In genomic region chr10:28118783-28119365, GRCm38 (mm10) we compare ENCODE assay signal across 15 mouse cellular contexts. TPM values are rescaled to one million over a fixed set of nuclear protein-coding genes. Genes with fewer than 3 reads are reported as not detected.
"Had no signal": no experiment of that assay in that cellular context is flagged by ENCODE, and none has a peak within 500 bp of the region (broad histone marks: within the 10 kb centered on the region; RNA-seq: fewer than 3 reads in every experiment).

No protein-coding gene starts in this region.

- ATAC-seq: hindbrain, embryonic 16.5 days had no signal

- H3K9me3 ChIP-seq: hindbrain, embryonic 12.5 days; limb, embryonic 15.5 days; neural tube, embryonic 12.5 days had no signal

- H3K27me3 ChIP-seq: hindbrain, embryonic 12.5 days; limb, embryonic 15.5 days; neural tube, embryonic 12.5 days had no signal

- H3K4me1 ChIP-seq: hindbrain, embryonic 12.5 days; limb, embryonic 15.5 days; neural tube, embryonic 12.5 days had no signal

- H3K4me2 ChIP-seq: hindbrain, embryonic 12.5 days; limb, embryonic 15.5 days; neural tube, embryonic 12.5 days had no signal

- H3K4me3 ChIP-seq: hindbrain, embryonic 12.5 days; limb, embryonic 15.5 days; neural tube, embryonic 12.5 days had no signal

- H3K36me3 ChIP-seq: hindbrain, embryonic 12.5 days; limb, embryonic 15.5 days; neural tube, embryonic 12.5 days had no signal

- H3K27ac ChIP-seq: hindbrain, embryonic 12.5 days; kidney, postnatal 0 days; limb, embryonic 15.5 days; liver, embryonic 14.5 days; neural tube, embryonic 12.5 days had no signal

- H3K9ac ChIP-seq: hindbrain, embryonic 12.5 days; limb, embryonic 15.5 days; liver, embryonic 14.5 days; neural tube, embryonic 12.5 days had no signal

- DNase-seq: kidney, adult 11 months; kidney, adult 9 months; kidney, postnatal 36 days; lung, adult 2 months; lung, postnatal 10 days; midbrain, embryonic 14.5 days; spleen, adult 18-20 months; thymus, postnatal 36 days had no signal

RNA-seq across cellular contexts. Expression of gene Ptprk, which starts 44.3 kb away (rescaled TPM):
- total RNA-seq: monocyte, adult 5-6 weeks had no signal
